Mouse (Mus musculus): ENCODE data around the gene Tcea3.

Tcea3 gene

DNA sequence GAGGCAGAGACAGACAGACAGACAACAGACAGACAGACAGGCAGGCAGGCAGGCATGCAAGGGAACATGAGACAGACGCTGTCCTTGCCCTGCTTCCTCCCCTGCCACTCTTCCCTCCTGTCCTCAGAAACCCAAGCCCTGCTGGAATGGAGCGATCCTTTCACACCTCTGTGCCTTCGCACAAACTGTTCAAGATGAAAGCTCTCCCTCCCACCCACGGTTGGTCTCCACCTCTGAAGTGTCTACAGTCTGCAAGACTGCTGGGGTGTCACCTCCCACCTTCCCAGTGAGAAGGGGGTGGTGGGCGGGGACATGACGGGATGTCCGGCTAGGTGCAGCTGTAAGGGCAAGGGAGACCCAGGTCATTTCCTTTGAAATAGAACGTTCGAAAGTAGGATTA, 34.1 kb downstream of the Tcea3 start:
- DNase-seq (ENCODE audit: low spot score in 2 of 2) = peak; percentile 61 to 78

GRCm38 (mm10) chr4:136282621-136283480, 35.3 kb downstream of the Tcea3 start:
- DNase-seq (ENCODE audit: low spot score in 2 of 2) = no peak

DNA sequence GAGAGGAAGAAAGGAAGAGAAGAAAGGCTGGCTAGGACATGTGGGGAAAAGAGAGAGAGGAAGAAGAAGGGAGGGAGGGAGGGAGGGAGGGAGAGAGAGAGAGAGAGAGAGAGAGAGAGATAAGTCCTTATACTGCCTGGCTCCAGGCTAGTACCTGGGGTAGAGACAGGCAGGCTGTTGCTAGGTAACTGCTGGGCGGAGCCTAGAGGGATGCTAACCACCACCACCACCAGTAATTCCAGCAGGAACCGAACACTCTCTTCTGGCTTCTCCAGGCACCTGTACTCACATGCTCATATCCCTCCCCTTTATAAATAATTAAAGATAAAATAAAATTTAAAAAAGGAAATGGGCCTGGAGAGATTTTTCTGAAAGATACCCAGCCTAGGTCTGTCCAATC, 36.3 kb downstream of the Tcea3 start:
- no peak for DNase-seq (ENCODE audit: low spot score in 2 of 2)

DNA sequence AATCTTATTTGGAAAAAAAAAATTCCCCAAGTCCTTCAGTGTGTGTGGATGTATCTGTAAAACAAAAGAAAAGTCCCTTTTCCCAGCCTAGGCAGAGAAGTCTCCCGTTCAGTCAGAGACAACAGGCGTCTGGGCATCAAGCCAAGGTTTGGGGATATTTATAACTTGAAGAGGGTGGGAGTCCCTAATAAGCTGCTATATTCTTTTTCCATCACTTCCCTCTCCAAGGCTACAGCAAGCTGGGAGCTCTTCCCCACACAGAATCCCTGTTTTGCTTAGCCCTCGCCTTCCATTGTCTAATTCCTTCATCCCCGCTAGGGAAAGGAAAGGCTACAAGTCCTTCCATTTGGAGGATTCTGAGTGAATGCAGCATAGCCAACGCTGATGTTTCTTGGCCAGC, 36.9 kb downstream of the Tcea3 start, which contains the start of gene Zfp46:
Gene Zfp46, plus strand, starts transcription at position 229 of the 400 bp plus-strand sequence.
- DNase-seq (ENCODE audit: low spot score in 2 of 2) = peak; percentile 77 to 89

DNA sequence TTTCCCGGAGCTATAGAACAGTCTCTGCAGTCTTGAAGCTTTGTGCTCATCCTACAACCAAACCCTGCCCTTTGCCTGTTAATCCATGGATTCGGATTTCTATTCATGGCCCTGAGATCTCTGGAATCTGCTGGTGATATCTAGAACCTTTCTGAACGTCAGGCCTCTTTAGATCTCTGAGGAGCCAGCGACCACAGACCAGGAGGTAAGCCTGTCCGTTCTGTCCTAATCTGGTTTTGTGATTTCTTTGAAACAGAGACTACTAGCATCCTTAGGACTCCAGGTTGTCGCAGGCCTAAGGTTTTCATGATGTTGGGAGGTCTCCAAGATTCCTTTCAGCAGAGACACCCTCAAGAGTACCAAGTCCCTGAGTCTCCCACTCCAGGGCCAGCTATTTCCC, 37.4 kb downstream of the Tcea3 start:
- DNase-seq (ENCODE audit: low spot score in 2 of 2) = peak in 1 of 2 experiments; percentile 31

DNA sequence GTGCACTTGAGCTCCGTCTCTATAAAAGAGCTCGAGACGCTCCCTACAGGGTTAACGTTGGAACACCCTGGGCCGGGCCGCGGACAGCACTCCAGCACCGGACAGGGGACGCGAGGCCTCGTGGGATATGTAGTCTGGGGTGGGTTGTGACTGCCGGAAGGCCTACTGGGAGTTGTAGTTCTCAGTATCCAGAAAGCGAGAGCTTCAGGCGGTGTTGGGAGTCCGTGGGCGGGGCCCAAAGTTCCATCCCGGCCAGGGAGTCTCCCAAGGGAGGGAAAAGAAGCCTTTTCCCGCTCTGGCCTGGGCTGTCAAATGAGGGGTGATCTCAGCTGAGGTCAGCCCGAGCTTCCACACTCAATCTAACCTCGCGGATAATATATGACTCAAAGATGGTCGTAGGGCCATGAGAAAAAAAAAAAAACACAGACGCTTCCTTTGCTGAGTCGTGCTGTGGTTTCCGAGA, 37.9 kb downstream of the Tcea3 start:
- DNase-seq (ENCODE audit: low spot score in 2 of 2) = peak; percentile 94 to 96

DNA sequence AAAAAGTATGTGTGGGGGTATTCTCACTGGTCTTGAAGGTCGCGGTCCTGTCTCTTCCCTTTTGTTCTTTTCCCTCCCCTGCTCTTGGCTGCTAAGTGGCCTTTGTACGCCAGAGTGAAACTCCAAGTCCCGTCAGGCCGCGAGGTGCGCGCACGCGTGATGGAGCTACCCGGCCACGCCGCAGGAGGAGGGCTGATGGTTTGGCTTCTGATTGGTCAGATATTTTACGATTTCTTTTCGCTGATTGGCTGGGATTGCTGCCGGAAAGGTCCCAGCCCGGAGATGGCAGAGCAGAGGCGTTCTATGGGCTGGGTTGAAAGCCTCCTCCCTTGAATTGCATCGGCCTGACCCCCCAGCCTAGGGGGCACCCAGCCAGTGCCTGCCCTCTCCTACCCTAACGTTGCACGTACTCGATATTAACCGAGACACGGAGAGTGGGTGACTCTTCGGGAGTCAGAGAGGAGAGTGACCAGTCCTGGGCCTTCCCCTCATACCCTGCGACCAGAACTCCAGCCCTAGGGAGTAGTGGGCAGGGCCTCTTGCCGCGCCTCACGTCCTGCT, 38.4 kb downstream of the Tcea3 start:
- DNase-seq (ENCODE audit: low spot score in 2 of 2) = peak; percentile 95 to 97

DNA sequence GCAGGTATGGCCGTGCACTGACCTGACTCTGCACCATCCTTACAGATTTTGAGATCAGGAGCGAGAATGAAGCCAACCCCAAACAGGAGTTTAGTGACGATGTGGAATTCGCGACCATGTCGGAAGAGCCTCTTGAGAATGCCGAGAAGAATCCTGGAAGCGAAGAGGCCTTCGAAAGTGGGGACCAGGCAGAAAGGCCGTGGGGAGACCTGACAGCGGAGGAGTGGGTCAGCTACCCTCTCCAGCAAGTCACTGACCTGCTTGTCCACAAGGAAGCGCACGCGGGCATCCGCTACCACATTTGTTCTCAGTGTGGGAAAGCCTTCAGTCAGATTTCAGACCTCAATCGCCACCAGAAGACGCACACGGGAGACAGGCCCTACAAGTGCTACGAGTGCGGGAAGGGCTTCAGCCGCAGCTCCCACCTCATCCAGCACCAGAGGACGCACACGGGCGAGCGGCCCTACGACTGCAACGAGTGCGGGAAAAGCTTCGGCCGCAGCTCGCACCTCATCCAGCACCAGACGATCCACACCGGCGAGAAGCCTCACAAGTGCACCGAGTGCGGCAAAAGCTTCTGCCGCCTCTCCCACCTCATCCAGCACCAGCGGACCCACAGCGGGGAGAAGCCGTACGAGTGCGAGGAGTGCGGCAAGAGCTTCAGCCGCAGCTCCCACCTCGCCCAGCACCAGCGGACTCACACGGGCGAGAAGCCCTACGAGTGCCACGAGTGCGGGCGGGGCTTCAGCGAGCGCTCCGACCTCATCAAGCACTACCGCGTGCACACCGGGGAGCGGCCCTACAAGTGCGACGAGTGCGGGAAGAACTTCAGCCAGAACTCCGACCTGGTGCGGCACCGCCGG, 42.6 kb downstream of the Tcea3 start:
- DNase-seq (ENCODE audit: low spot score in 2 of 2) = no peak

GRCm38 (mm10) chr4:136290781-136291595, 43.5 kb downstream of the Tcea3 start:
- no peak for DNase-seq (ENCODE audit: low spot score in 2 of 2)

- DNase-seq (ENCODE audit: low spot score in 2 of 2) = no peak
These were observed 44.2 kb downstream of the Tcea3 start for GRCm38 (mm10) chr4:136291692-136292091.

DNA sequence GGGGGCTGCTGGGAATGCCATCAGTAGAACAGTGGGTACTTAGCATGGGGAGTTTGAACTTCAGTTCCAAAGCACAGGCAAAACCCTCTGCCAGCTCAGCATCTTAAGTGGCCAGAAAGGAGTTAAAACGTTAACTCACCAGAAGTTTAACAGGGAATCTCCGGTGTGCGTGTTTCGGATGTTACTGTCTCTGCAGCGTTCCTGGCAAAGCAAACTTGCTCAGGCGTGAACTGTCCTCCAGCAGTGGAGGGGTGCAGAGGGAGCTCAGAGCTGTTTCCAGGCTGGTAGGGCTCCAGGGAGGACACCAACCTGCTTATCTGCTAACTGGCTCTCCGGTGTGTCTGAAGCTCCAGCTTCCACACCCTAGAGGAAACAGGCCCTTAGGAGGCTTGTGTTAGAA, 48.4 kb downstream of the Tcea3 start:
- no peak for DNase-seq (ENCODE audit: low spot score in 2 of 2)

GRCm38 (mm10) chr4:136302462-136302861, 54.9 kb downstream of the Tcea3 start:
- no peak for DNase-seq (ENCODE audit: low spot score in 2 of 2)

- DNase-seq (ENCODE audit: low spot score in 2 of 2) = no peak
These were observed 56.7 kb downstream of the Tcea3 start for GRCm38 (mm10) chr4:136304181-136304580.

GRCm38 (mm10) chr4:136308355-136308754, 60.8 kb downstream of the Tcea3 start:
- no peak for DNase-seq (ENCODE audit: low spot score in 2 of 2)

GRCm38 (mm10) chr4:136309780-136310179, 62.3 kb downstream of the Tcea3 start:
- no peak for DNase-seq (ENCODE audit: low spot score in 2 of 2)

- peak; percentile 99 for DNase-seq (ENCODE audit: low spot score in 2 of 2)
These were observed 62.9 kb downstream of the Tcea3 start, which contains the start of gene Hnrnpr for GRCm38 (mm10) chr4:136310229-136311041. TSS of gene Hnrnpr (plus strand) at chr4:136310942.

GRCm38 (mm10) chr4:136311042-136311999, 63.8 kb downstream of the Tcea3 start:
- peak in 1 of 2 experiments; percentile 35 for DNase-seq (ENCODE audit: low spot score in 2 of 2)

GRCm38 (mm10) chr4:136312616-136313015, 65.1 kb downstream of the Tcea3 start:
- no peak for DNase-seq (ENCODE audit: low spot score in 2 of 2)

DNA sequence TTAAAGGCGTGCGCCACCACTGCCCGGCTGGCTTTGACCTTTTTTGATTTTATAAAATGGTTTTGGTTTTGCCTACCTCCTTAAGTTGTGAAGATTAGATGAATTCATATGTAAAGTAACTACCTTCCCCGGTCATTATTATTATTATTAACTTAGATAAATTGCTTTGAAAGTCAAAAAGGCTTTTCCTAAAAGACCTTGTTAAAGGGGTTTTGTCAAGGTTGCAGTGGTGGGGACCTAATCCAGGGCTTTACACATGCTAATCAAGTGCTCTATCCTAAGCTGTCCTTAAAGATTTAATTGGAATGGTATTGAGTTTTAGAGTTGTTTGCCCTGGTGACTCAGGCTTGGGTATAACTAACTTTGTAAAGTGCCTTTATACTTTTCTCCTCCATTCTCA, 70.1 kb downstream of the Tcea3 start:
- DNase-seq (ENCODE audit: low spot score in 2 of 2) = no peak

Data from frontal cortex, postnatal 36 days (tissue).